8 mouse cellular contexts compared by ENCODE assay signal in the genomic region with DNA sequence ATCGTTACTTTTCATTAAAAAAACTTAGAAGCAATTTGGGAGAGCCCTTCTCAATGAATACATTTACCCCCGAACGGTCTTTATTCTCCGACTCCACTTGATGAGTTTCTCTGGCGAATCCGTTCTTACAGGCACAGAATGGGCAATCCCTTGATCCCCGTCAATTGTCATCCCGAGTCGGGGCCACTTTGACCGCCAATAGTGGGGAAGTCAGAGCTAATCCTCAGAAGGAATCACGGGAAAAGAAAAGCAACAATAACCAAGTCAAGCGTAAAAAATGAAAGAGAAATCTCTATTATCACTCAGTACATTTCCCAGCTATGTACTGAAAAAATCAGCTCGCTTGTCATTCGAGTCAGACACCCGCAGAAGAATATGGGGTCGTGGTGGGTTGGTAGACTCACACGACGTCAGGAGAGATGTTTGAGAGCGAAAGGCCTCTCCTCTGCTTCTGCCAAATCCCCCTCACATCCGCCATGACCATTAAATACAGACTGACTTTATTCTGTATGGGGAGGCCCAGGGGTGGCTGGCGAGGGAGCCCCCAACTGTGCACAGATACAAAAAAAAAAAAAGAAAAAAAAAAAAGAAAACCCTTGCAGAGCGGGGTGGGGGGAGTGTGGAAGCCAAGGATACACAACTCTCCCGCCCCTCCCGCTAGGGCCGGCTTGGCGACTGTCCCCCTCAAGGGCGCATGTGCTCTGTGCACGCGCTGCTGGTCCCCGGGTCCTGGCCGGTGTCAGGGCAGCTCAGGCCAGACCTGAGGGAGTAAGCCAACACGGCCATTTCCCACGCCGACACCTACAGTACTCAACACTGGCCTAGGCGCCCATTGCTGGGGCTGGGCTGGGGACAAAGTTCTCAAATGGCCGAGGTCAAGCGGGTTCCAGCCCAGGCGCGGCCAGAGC. TPM values are rescaled to one million over a fixed set of nuclear protein-coding genes. Genes with fewer than 3 reads are reported as not detected.
DNase-seq lines count a peak whose midpoint lies in the region; ATAC-seq and TF ChIP-seq lines count a peak whose summit lies in the region.

No protein-coding gene starts in this region.

- 4% methylated on average over 39 of the region's 39 CpGs for WGBS in kidney, adult 2 months
- 1% methylated on average over 39 of the region's 39 CpGs for WGBS in heart, embryonic 15.5 days
- 2% methylated on average over 39 of the region's 39 CpGs for WGBS in limb, embryonic 12.5 days
- under 1% methylated on average over 39 of the region's 39 CpGs for WGBS in neural tube, embryonic 15.5 days

- no peak for ATAC-seq in heart, embryonic 15.5 days (replicated peaks; ENCODE audit: insufficient number of reproducible peaks, insufficient read depth, low FRiP score, low read depth)
- no peak for ATAC-seq in limb, embryonic 12.5 days (ENCODE audit: insufficient number of reproducible peaks, insufficient read depth, low FRiP score, low TSS enrichment, low read depth)
- ATAC-seq in neural tube, embryonic 15.5 days (ENCODE audit: low FRiP score): no peak
- ATAC-seq in erythroid progenitor cell, adult 5-6 weeks (replicated peaks; ENCODE audit: low FRiP score, poor library complexity, severe bottlenecking): no peak

- H3K9me3 ChIP-seq in heart, embryonic 15.5 days (replicated peaks): no peaks in the 10 kb centered on the region
- no peaks in the 10 kb centered on the region for H3K9me3 ChIP-seq in limb, embryonic 12.5 days
- H3K9me3 ChIP-seq in neural tube, embryonic 15.5 days (replicated peaks): no peaks in the 10 kb centered on the region

- TF ChIP-seq POLR2A in kidney, adult 2 months (IDR thresholded peaks at IDR 0.05; ENCODE audit: low read depth, low read length): no peak
- TF ChIP-seq POLR2A in bone marrow macrophage, adult 2 months (IDR thresholded peaks at IDR 0.05; ENCODE audit: borderline replicate concordance, low read depth, low read length): 0 out of 2 replicates have a peak, but pooled peaks have one; percentile 3

- H3K4me3 ChIP-seq in kidney, adult 2 months (ENCODE audit: insufficient read depth, low read depth, low read length): peak overlapping the region; percentile 27
- H3K4me3 ChIP-seq in bone marrow macrophage, adult 2 months (ENCODE audit: insufficient read depth, low read length): peak overlapping the region; percentile 73
- peak overlapping the region; percentile 51 for H3K4me3 ChIP-seq in heart, embryonic 15.5 days
- peak overlapping the region; percentile 27 for H3K4me3 ChIP-seq in limb, embryonic 12.5 days (replicated peaks)
- H3K4me3 ChIP-seq in neural tube, embryonic 15.5 days (replicated peaks): peak overlapping the region; percentile 5; the same call in 1 of the 2 replicates

- no peaks in the 10 kb centered on the region for H3K36me3 ChIP-seq in kidney, adult 2 months (ENCODE audit: control insufficient read depth, insufficient read depth, low read length)
- H3K36me3 ChIP-seq in heart, embryonic 15.5 days: no peaks in the 10 kb centered on the region
- no peaks in the 10 kb centered on the region for H3K36me3 ChIP-seq in limb, embryonic 12.5 days
- H3K36me3 ChIP-seq in neural tube, embryonic 15.5 days: no peaks in the 10 kb centered on the region

- peaks cover 13% of the 10 kb centered on the region for H3K27me3 ChIP-seq in kidney, adult 2 months (replicated peaks; ENCODE audit: control insufficient read depth, insufficient read depth, low read length)
- peaks cover 97% of the 10 kb centered on the region for H3K27me3 ChIP-seq in heart, embryonic 15.5 days
- H3K27me3 ChIP-seq in limb, embryonic 12.5 days: peaks cover 99% of the 10 kb centered on the region
- H3K27me3 ChIP-seq in neural tube, embryonic 15.5 days (replicated peaks): peaks cover 92% of the 10 kb centered on the region

- no peak for TF ChIP-seq CTCF in kidney, adult 2 months (conservative IDR thresholded peaks at IDR 0.05; ENCODE audit: insufficient read depth, insufficient read length, low read depth, low read length)
- no peak for TF ChIP-seq CTCF in bone marrow macrophage, adult 2 months (IDR thresholded peaks at IDR 0.05; ENCODE audit: low read depth, low read length)

- peak; percentile 40 for DNase-seq in kidney, adult 2 months
- DNase-seq in kidney, adult 11 months: no peak
- no peak for DNase-seq in left cerebral cortex, adult 11 months (ENCODE audit: low spot score)

- peak overlapping the region; percentile 89 for H3K4me2 ChIP-seq in heart, embryonic 15.5 days
- H3K4me2 ChIP-seq in limb, embryonic 12.5 days: peak overlapping the region; percentile 47
- peak overlapping the region; percentile 33 for H3K4me2 ChIP-seq in neural tube, embryonic 15.5 days

- peaks cover 3% of the 10 kb centered on the region; the same call in 1 of the 2 replicates for H3K4me1 ChIP-seq in kidney, adult 2 months (ENCODE audit: control insufficient read depth, insufficient read depth, low read length)
- H3K4me1 ChIP-seq in bone marrow macrophage, adult 2 months (ENCODE audit: control insufficient read depth, insufficient read depth, low read length): peaks cover 8% of the 10 kb centered on the region; the same call in 1 of the 2 replicates
- H3K4me1 ChIP-seq in heart, embryonic 15.5 days (replicated peaks): peaks cover 43% of the 10 kb centered on the region
- peaks cover 28% of the 10 kb centered on the region for H3K4me1 ChIP-seq in limb, embryonic 12.5 days (replicated peaks)
- peaks cover 35% of the 10 kb centered on the region for H3K4me1 ChIP-seq in neural tube, embryonic 15.5 days

- no peak overlapping the region for H3K27ac ChIP-seq in kidney, adult 2 months (ENCODE audit: insufficient read depth, low read depth, low read length)
- H3K27ac ChIP-seq in bone marrow macrophage, adult 2 months (ENCODE audit: insufficient read depth, low read depth, low read length): no peak overlapping the region
- no peak overlapping the region for H3K27ac ChIP-seq in heart, embryonic 15.5 days
- H3K27ac ChIP-seq in limb, embryonic 12.5 days: no peak overlapping the region
- no peak overlapping the region for H3K27ac ChIP-seq in neural tube, embryonic 15.5 days (replicated peaks)

- H3K9ac ChIP-seq in heart, embryonic 15.5 days: peak overlapping the region; percentile 19; the same call in 1 of the 2 replicates
- no peak overlapping the region for H3K9ac ChIP-seq in limb, embryonic 12.5 days (replicated peaks)
- H3K9ac ChIP-seq in neural tube, embryonic 15.5 days (replicated peaks): no peak overlapping the region

RNA-seq across cellular contexts. Expression of a gene that starts 49.1 kb away (rescaled TPM):
- 15.4 and 15.5 TPM in 2 replicates for polyA plus RNA-seq in kidney, adult 2 months (2012; rRNA removed)
- polyA plus RNA-seq in bone marrow macrophage, adult 2 months (2012; ENCODE audit: insufficient read depth, insufficient read length, missing spikeins): 48.0 and 48.5 TPM in 2 replicates
- 17.0 and 20.1 TPM in 2 replicates for polyA plus RNA-seq in heart, embryonic 15.5 days (2015; fragmentation: Nextera tagmentation; extraction: Ambion mirVana)
- polyA plus RNA-seq in limb, embryonic 12.5 days (2016; fragmentation: Nextera tagmentation; extraction: Ambion mirVana): 9.0 and 9.1 TPM in 2 replicates
- 33.7 and 36.1 TPM in 2 replicates for polyA plus RNA-seq in neural tube, embryonic 15.5 days (2015; fragmentation: Nextera tagmentation; extraction: Ambion mirVana)
- total RNA-seq in erythroid progenitor cell, adult 5-6 weeks (2015; ENCODE audit: low replicate concordance): 7.9 and 15.5 TPM in 2 replicates
- total RNA-seq in erythroid progenitor cell, adult 5-6 weeks (2017; ENCODE audit: low replicate concordance): 18.5 and 22.8 TPM in 2 replicates

RNA-seq across cellular contexts. Expression of a gene that starts 49.3 kb away (rescaled TPM):
- not detected in 2 replicates for polyA plus RNA-seq in kidney, adult 2 months (2012; rRNA removed)
- not detected in 2 replicates for polyA plus RNA-seq in bone marrow macrophage, adult 2 months (2012; ENCODE audit: insufficient read depth, insufficient read length, missing spikeins)
- not detected in 2 replicates for polyA plus RNA-seq in heart, embryonic 15.5 days (2015; fragmentation: Nextera tagmentation; extraction: Ambion mirVana)
- not detected in 2 replicates for polyA plus RNA-seq in limb, embryonic 12.5 days (2016; fragmentation: Nextera tagmentation; extraction: Ambion mirVana)
- not detected in 2 replicates for polyA plus RNA-seq in neural tube, embryonic 15.5 days (2015; fragmentation: Nextera tagmentation; extraction: Ambion mirVana)
- not detected in 2 replicates for total RNA-seq in erythroid progenitor cell, adult 5-6 weeks (2015; ENCODE audit: low replicate concordance)
- total RNA-seq in erythroid progenitor cell, adult 5-6 weeks (2017; ENCODE audit: low replicate concordance): not detected in 2 replicates

Comparison
In these comparisons a context has a peak if more than half of its experiments do, and no peak if none do; other contexts are left out.
1. H3K4me3 ChIP-seq: peak in every context shown above with its lines; median percentile 73 in bone marrow macrophage, adult 2 months; 51 in heart, embryonic 15.5 days; 27 in kidney, adult 2 months; 27 in limb, embryonic 12.5 days; 5 in neural tube, embryonic 15.5 days.
2. H3K4me2 ChIP-seq: peak in every context shown above with its lines; median percentile 89 in heart, embryonic 15.5 days; 47 in limb, embryonic 12.5 days; 33 in neural tube, embryonic 15.5 days.